Mouse (Mus musculus) colon, adult 2 months (tissue): Measurements from ENCODE around the gene Krt15. TPM values are rescaled to one million over a fixed set of nuclear protein-coding genes. Genes with fewer than 3 reads are reported as not detected.

Source experiments
- polyA plus RNA-seq: library from polyadenylated mRNA; depleted of rRNA; stranded (reverse); fragments of >200 nt; gene quantifications from 2 replicates; pipeline ENCODE4 v1.2.3, GENCODE M21; 2012; rRNA removed

Gene Krt15
- polyA plus RNA-seq = 0.41 and 0.70 TPM in 2 replicates

GRCm38 (mm10) chr11:100135731-100136130 lies at the start of gene Krt15:
Krt15 (minus strand) TSS chr11:100135928.

GRCm38 (mm10) chr11:100148615-100149330 lies 13.0 kb upstream of the Krt15 start, which contains the start of gene Krt19:
Krt19 (minus strand) TSS chr11:100148665.

GRCm38 (mm10) chr11:100121466-100121865 lies 14.3 kb downstream of the Krt15 start, which contains the start of gene Krt13:
Krt13 (minus strand) TSS chr11:100121566.

GRCm38 (mm10) chr11:100105576-100106122 lies 30.1 kb downstream of the Krt15 start, which contains the start of gene Krt36:
Krt36 (minus strand) TSS chr11:100105626.

GRCm38 (mm10) chr11:100096141-100096540 lies 39.6 kb downstream of the Krt15 start, which contains the start of gene Krt35:
Krt35 (minus strand) TSS chr11:100096241.

GRCm38 (mm10) chr11:100087861-100088260 lies 47.9 kb downstream of the Krt15 start, which contains the start of gene Krt32:
Krt32 (minus strand) TSS chr11:100088226.

Other genes starting within 250 kb of the Krt15 start
- not detected in 2 replicates for gene Krtap31-1, start 228.0 kb downstream of the Krt15 start, polyA plus RNA-seq
- gene Gm11565, start 221.2 kb downstream of the Krt15 start, polyA plus RNA-seq = not detected in 2 replicates
- gene Krtap31-2, start 199.6 kb downstream of the Krt15 start, polyA plus RNA-seq = not detected in 2 replicates
- gene Krtap9-5, start 187.5 kb downstream of the Krt15 start, polyA plus RNA-seq = not detected in 2 replicates
- gene Krtap29-1, start 156.9 kb downstream of the Krt15 start, polyA plus RNA-seq = not detected in 2 replicates
- gene Krtap16-1, start 149.3 kb downstream of the Krt15 start, polyA plus RNA-seq = not detected in 2 replicates
- 0.32 TPM in 1 of 2 replicates, not detected in the other for gene Krtap17-1, start 141.9 kb downstream of the Krt15 start, polyA plus RNA-seq
- not detected in 2 replicates for gene Krt33a, start 119.7 kb downstream of the Krt15 start, polyA plus RNA-seq
- not detected in 2 replicates for gene Krt33b, start 106.1 kb downstream of the Krt15 start, polyA plus RNA-seq
- not detected in 2 replicates for gene Krt34, start 94.4 kb downstream of the Krt15 start, polyA plus RNA-seq
- not detected in 2 replicates for gene Krt31, start 85.4 kb downstream of the Krt15 start, polyA plus RNA-seq
- gene Krt32, start 47.7 kb downstream of the Krt15 start, polyA plus RNA-seq = not detected in 2 replicates
- gene Krt35, start 39.7 kb downstream of the Krt15 start, polyA plus RNA-seq = not detected in 2 replicates
- gene Krt36, start 30.3 kb downstream of the Krt15 start, polyA plus RNA-seq = 0.98 and 1.9 TPM in 2 replicates
- 0.08 and 0.31 TPM in 2 replicates for gene Krt13, start 14.4 kb downstream of the Krt15 start, polyA plus RNA-seq
- 4,854 and 4,867 TPM in 2 replicates for gene Krt19, start 12.7 kb upstream of the Krt15 start, polyA plus RNA-seq
- not detected in 2 replicates for gene Krt9, start 57.3 kb upstream of the Krt15 start, polyA plus RNA-seq
- 1.2 and 1.8 TPM in 2 replicates for gene Krt14, start 71.6 kb upstream of the Krt15 start, polyA plus RNA-seq
- gene Krt16, start 113.0 kb upstream of the Krt15 start, polyA plus RNA-seq = 0.43 TPM in 1 of 2 replicates, not detected in the other
- gene Krt17, start 125.1 kb upstream of the Krt15 start, polyA plus RNA-seq = 15.9 and 16.8 TPM in 2 replicates
- gene Krt42, start 133.9 kb upstream of the Krt15 start, polyA plus RNA-seq = 0.14 TPM in 1 of 2 replicates, not detected in the other
- 95.0 and 110 TPM in 2 replicates for gene Eif1, start 184.0 kb upstream of the Krt15 start, polyA plus RNA-seq
- not detected in 2 replicates for gene Gast, start 198.5 kb upstream of the Krt15 start, polyA plus RNA-seq
- 5.7 and 5.8 TPM in 2 replicates for gene Hap1, start 220.2 kb upstream of the Krt15 start, polyA plus RNA-seq